Mouse (Mus musculus): ENCODE measurements around the gene Tekt3. TPM values are rescaled to one million over a fixed set of nuclear protein-coding genes. Genes with fewer than 3 reads are reported as not detected.

The Tekt3 gene
- total RNA-seq (2023): not detected

GRCm38 (mm10) chr11:63061446-63061845, at the start of gene Tekt3:
Gene Tekt3, plus strand, starts transcription at chr11:63061654.

GRCm38 (mm10) chr11:63128784-63129183, 67.3 kb downstream of the Tekt3 start, which contains the start of gene Pmp22:
Gene Pmp22, plus strand, starts transcription at chr11:63128982.

Other genes with a start within 250 kb of the Tekt3 start
- gene Trim16, start 241.4 kb upstream of the Tekt3 start, total RNA-seq (2023): 1 to 10 TPM; 1.8 to 2.2 TPM
- gene Fbxw10, start 214.6 kb upstream of the Tekt3 start, total RNA-seq (2023): 10 to 100 TPM in 1 of 2 experiments, 1 to 10 TPM in 1; 7.3 to 11.4 TPM
- gene Tvp23b, start 182.2 kb upstream of the Tekt3 start, total RNA-seq (2023): 10 to 100 TPM; 18.5 to 19.5 TPM
- not detected for gene Cdrt4, start 110.5 kb upstream of the Tekt3 start, total RNA-seq (2023)
- gene Pmp22, start 67.3 kb downstream of the Tekt3 start, total RNA-seq (2023): under 1 TPM in 1 of 2 experiments, not detected in 1; 0.84 TPM